Mouse (Mus musculus) heart, embryonic 10.5 days (tissue): ENCODE data around the gene Ikbke. TPM values are rescaled to one million over a fixed set of nuclear protein-coding genes. Genes with fewer than 3 reads are reported as not detected.

Experiments
- polyA plus RNA-seq: library from polyadenylated mRNA; unstranded; fragments of >200 nt; fragmentation: Nextera tagmentation; extraction: Ambion mirVana; gene quantifications from 2 replicates; pipeline ENCODE4 v1.2.1, GENCODE M21; 2016

Ikbke gene
- polyA plus RNA-seq, 1 experiment from 2014 or later = 1.8 TPM

Other genes starting within 250 kb of the Ikbke start
- 59.2 and 60.3 TPM in 2 replicates for gene Mapkapk2, start 181.8 kb downstream of the Ikbke start, polyA plus RNA-seq
- 3.1 and 3.9 TPM in 2 replicates for gene Dyrk3, start 141.3 kb downstream of the Ikbke start, polyA plus RNA-seq
- gene Eif2d, start 126.4 kb downstream of the Ikbke start, polyA plus RNA-seq = 54.8 and 62.9 TPM in 2 replicates
- 44.4 and 64.0 TPM in 2 replicates for gene Rassf5, start 34.3 kb downstream of the Ikbke start, polyA plus RNA-seq
- 18.7 and 19.4 TPM in 2 replicates for gene Srgap2, start 247.7 kb upstream of the Ikbke start, polyA plus RNA-seq
- 3.9 and 4.5 TPM in 2 replicates for gene Fam72a, start 248.3 kb upstream of the Ikbke start, polyA plus RNA-seq